Mouse (Mus musculus) adrenal gland, postnatal 4 days (tissue): ENCODE results near the gene Cdk17. TPM values are rescaled to one million over a fixed set of nuclear protein-coding genes. Genes with fewer than 3 reads are reported as not detected.

Experiments used
- microRNA-seq: library from miRNA; unstranded; fragments of <30 nt; microRNA quantifications from one replicate; pipeline ENCODE4 v1.2.0, GENCODE M21; 2021
- total RNA-seq, 2 experiments: library from RNA; stranded (reverse); gene quantifications; 2 replicates each; pipeline ENCODE4 v1.2.3; 2021

The Cdk17 gene
- total RNA-seq, 2 experiments from 2014 or later: 30.5 to 33.1 TPM

Small RNAs within 50 kb of the gene (microRNA-seq; reads per million reads assigned to microRNA genes)
- not detected for gene Mir1931

Other genes starting within 250 kb of the Cdk17 start
- gene Cfap54, start 79.3 kb upstream of the Cdk17 start, total RNA-seq: 1 to 10 TPM; 7.3 TPM
- 10 to 100 TPM; 71.3 to 72.3 TPM for gene Elk3, start 150.3 kb downstream of the Cdk17 start, total RNA-seq